Mouse (Mus musculus): ENCODE measurements at regions not wholly inside any gene's neighbourhood (a gene's known extent, or its start where the extent isn't known, plus 50 kb on each side); places are given as distances from the start of the nearest gene placed in this dataset.

DNA sequence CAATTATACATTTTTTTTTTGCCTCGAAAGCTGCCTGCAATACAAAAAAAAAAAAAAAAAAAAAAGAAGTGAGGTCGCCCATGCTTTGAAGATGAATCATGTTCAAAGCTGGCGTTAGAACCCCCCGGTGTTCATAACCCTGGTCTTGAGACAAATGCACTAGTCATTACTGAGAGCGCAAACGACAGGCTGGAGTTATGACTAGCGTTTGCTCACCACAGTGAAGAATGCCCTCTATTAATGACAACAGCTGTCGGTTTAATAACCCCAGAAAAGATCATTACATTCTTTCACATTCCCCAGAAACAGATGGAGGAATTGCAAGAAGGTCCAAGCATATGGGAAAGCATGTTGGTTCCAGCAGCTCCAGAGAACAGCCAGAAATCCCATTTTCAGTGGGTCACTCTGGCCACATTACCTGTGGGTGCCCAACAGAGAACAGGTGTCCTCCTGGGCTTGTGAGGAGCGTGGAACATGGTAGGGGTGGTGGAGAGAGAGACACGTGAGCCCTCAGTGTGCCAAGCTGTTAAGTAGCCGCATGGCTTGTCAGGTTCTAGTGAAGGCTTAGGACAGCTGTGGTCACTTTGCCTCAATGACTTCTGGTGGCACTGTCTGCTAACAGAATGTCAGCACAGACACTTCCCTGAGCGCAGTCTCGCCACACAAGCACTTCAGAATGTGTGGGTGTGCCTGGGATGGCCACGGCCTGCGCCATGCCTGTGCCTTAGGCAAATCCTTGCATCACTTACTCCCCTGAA is 60.4 kb downstream of the Aipl1 start:
- no peak for DNase-seq (ENCODE audit: low spot score)

DNA sequence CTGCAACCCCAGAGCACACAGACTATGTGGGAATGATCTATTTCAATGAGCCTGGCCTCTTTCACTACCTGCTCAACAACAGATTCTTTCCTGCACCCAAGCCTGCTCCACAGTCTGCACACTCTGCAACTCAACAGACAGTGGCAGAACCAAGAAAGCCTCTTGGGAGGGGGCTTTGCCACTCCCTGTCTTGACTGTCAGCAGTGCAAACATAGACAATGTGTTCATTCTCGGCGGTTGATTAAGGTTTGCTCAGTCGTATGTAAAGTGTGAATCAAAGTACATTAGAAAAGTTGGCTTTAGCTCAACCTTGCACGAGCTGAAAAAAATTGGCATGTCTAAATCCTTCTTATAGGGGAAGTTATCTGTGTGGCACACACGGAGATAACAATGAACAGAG is 66.0 kb downstream of the Aipl1 start:
- DNase-seq (ENCODE audit: low spot score) = no peak

GRCm38 (mm10) chr11:71962306-71962705 is 75.0 kb downstream of the Aipl1 start:
- no peak for DNase-seq (ENCODE audit: low spot score)

- DNase-seq (ENCODE audit: low spot score) = no peak
These were observed 84.8 kb downstream of the Aipl1 start for GRCm38 (mm10) chr11:71952533-71952932.

- no peak for DNase-seq (ENCODE audit: low spot score)
These were observed 90.1 kb downstream of the Aipl1 start for GRCm38 (mm10) chr11:71947161-71947560.

- no peak for DNase-seq (ENCODE audit: low spot score)
These were observed 92.3 kb downstream of the Aipl1 start for GRCm38 (mm10) chr11:71945098-71945413.

- DNase-seq (ENCODE audit: low spot score) = no peak
These were observed 92.8 kb downstream of the Aipl1 start for GRCm38 (mm10) chr11:71944398-71945097.

DNA sequence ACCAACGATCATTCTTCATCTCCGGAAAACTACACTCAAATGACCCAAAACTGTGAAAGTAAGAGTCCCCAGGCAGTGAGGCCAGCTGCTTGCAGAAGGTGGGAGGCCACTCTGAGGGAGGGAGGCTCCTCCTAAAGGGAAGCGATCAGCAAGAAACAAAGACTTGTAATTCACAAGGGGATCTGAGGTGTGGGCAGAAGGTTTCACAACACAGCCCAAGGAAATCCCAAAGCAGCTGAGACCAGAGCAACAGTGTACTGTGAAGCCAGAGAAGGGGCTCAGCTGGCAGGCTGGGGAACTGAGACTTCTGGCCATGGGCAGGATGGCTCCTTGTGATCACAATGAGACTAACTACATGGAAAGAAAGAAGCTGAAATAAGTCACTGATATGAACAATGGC is 93.8 kb downstream of the Aipl1 start:
- DNase-seq (ENCODE audit: low spot score) = no peak

GRCm38 (mm10) chr11:71939066-71939465 is 98.2 kb downstream of the Aipl1 start:
- no peak for DNase-seq (ENCODE audit: low spot score)

DNA sequence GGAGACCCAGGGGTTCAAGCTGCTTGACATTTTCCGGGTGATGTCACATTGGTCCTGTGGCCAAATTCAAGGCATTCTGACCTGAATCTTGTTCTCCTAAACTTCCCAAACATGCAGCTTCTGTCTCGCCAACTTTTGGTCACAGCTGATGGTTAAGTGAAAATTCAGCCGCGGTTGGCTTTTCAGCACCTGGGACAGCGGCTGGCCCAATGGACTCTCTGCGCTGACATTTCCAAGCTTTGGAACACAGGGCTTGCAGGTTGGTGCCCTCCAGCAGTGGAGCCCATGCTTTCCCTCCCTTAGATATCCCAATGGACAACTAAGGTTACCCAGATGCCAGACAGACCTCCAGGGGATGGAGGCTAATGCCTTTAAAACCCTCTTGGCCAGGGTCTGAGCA is 100.2 kb downstream of the Aipl1 start:
- DNase-seq (ENCODE audit: low spot score) = no peak

DNA sequence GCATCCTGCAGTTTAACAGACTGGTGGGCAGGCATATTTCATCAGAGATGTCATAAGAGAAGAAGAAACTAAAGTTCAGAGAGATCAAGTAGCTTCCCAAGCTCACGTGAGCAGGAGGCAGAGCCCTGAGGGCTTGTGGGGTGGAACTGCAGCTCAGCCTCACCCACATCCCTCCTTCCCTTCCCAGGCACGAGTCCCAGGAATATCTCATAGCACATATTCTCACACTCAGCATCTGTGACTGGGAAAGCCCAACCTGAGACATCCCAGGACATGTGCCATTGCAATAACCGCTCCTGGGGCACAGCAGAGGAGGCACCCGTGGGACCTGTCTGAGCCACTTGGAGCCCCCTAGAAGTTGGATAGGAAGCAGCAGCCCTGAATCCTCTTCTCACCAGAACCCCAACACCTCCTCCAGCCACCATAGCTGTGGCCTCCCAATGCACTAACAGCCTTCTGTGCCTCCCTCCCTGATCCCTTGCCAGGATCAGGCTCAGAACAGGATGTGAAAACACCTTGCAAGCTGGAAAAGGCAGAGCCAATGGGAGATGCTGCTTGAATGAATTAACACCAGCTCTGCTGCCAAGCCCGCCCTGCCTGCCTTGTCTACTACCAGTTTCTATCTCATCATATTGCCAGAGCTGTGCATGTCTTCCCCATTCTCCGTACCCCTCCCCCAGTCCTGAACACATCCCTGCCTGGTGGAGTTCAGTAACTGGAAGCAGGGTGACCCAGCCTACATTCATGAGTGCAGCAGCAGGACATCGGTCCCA is 107.4 kb downstream of the Aipl1 start:
- no peak for DNase-seq (ENCODE audit: low spot score)

GRCm38 (mm10) chr11:71914665-71915064 is 122.6 kb downstream of the Aipl1 start:
- no peak for DNase-seq (ENCODE audit: low spot score)

- no peak for DNase-seq (ENCODE audit: low spot score)
These were observed 124.7 kb downstream of the Aipl1 start for GRCm38 (mm10) chr11:71912626-71913025.

DNA sequence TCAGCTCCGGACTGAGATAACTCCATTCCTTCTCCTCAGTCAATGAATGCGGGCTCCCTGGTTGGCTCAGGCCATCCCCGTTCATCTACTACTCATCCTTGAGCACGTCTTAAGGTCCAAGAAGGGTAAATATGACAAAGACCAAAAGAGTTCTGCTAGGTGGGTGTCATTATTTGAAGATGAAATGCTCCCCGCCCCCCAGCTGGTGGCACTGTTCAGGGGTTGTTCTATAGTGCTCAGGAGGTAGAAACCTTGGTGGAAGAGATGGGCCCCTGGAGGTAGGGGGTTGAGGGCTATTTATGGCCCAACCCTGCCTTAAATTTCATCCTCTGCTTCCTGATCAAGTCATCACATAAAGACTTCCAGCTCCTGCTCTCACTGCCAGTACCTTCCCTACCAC is 126.0 kb downstream of the Aipl1 start:
- DNase-seq (ENCODE audit: low spot score) = no peak

GRCm38 (mm10) chr11:71908616-71909015 is 128.7 kb downstream of the Aipl1 start:
- no peak for DNase-seq (ENCODE audit: low spot score)

DNA sequence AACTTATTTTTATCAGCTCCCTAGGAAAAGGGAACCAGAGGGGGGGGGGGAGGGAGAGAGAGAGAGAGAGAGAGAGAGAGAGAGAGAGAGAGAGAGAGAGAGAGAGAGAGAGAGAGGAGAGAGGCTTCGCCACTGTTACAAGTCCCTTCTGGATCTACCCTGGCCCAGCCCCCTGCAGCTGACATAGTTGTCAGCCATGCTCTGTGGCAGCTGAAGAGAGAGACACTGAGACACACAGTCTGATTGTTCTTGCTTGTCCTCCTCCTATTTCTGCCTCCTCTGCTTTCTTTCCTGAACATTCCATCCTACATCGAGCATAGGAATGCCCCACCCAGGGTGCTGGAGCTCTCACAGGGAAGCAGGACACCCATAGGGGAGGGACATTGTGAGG is 134.3 kb downstream of the Aipl1 start:
- DNase-seq (ENCODE audit: low spot score) = no peak

GRCm38 (mm10) chr11:71902304-71903019 is 134.8 kb downstream of the Aipl1 start:
- DNase-seq (ENCODE audit: low spot score) = no peak

DNA sequence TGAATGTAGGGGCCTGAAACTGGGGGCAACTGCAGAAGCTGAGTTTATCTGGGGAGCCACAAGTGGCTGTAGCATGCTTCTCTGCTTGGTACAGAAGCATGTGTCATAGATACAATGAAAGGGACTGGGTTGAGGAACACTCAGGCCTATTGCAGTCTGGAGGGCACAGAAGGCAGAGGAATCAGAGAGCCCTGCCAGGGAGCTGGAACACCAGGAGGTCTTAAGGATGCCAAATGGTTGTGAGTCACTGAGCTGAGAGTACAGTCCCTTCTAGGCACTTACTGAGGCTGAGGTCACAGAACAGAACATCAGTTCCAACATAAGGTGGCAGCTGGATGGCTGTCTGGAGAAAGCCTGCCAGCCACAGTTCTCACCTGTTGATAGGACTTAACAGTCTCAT is 136.5 kb downstream of the Aipl1 start:
- DNase-seq (ENCODE audit: low spot score) = no peak

- no peak for DNase-seq (ENCODE audit: low spot score)
These were observed 139.8 kb downstream of the Aipl1 start for GRCm38 (mm10) chr11:71897551-71897950.

GRCm38 (mm10) chr11:71897141-71897540 is 140.2 kb downstream of the Aipl1 start:
- DNase-seq (ENCODE audit: low spot score) = no peak

GRCm38 (mm10) chr11:71891181-71891580 is 141.5 kb downstream of the Wscd1 start:
- no peak for DNase-seq (ENCODE audit: low spot score)

- DNase-seq (ENCODE audit: low spot score) = no peak
These were observed 139.4 kb downstream of the Wscd1 start for GRCm38 (mm10) chr11:71889161-71889560.
